Mouse (Mus musculus): Measurements from ENCODE around the gene B430218F22Rik. TPM values are rescaled to one million over a fixed set of nuclear protein-coding genes. Genes with fewer than 3 reads are reported as not detected.
A peak's percentile ranks its signal among the peaks of the same experiment; 100 is the strongest.

The B430218F22Rik gene
- total and polyA plus RNA-seq, 2 experiments from 2014 or later = 1.1 TPM; not detected in 1

GRCm38 (mm10) chr13:118403544-118403943 is 17.1 kb downstream of the B430218F22Rik start:
- Histone ChIP-seq H3K36me3 (replicated peaks; ENCODE audit: control insufficient read depth, insufficient read depth, low read length) (no peaks in the 10 kb centered on the region), H3K4me2 (ENCODE audit: low read depth, low read length) (no peak overlapping the region), H3K9me3 (replicated peaks; ENCODE audit: control insufficient read depth, low read length) (no peaks in the 10 kb centered on the region), H3K27ac (ENCODE audit: low read depth) (no peak overlapping the region), H3K4me3 (ENCODE audit: low read depth, low read length) (no peak overlapping the region), H3K4me1 (ENCODE audit: control insufficient read depth, insufficient read depth) (no peaks in the 10 kb centered on the region), H3K9ac (replicated peaks; ENCODE audit: low read depth, low read length) (no peak overlapping the region), H3K27me3 (ENCODE audit: control insufficient read depth, insufficient read depth, low read length) (no peaks in the 10 kb centered on the region)
- ATAC-seq (ENCODE audit: insufficient read depth, low read depth) (no peak), DNase-seq (ENCODE audit: low spot score) (peak; percentile 40)
- TF ChIP-seq CTCF (IDR thresholded peaks at IDR 0.05; ENCODE audit: low read depth) (peak; percentile 62), EP300 (IDR thresholded peaks at IDR 0.05; ENCODE audit: low read depth) (no peak)

- 70% methylated on average over 6 of the region's 6 CpGs for WGBS
- H3K27me3 ChIP-seq (ENCODE audit: control insufficient read depth, insufficient read depth, low read length) = no peaks in the 10 kb centered on the region
- no peaks in the 10 kb centered on the region for H3K4me1 ChIP-seq (ENCODE audit: control insufficient read depth, insufficient read depth)
- no peaks in the 10 kb centered on the region for H3K9me3 ChIP-seq (replicated peaks; ENCODE audit: control insufficient read depth, low read length)
- DNase-seq (ENCODE audit: low spot score) (no peak), ATAC-seq (ENCODE audit: insufficient read depth, low read depth) (no peak)
- H3K36me3 ChIP-seq (replicated peaks; ENCODE audit: control insufficient read depth, insufficient read depth, low read length) = no peaks in the 10 kb centered on the region
- H3K27ac ChIP-seq (ENCODE audit: low read depth) = no peak overlapping the region
- no peak overlapping the region for H3K4me2 ChIP-seq (ENCODE audit: low read depth, low read length)
- no peak overlapping the region for H3K9ac ChIP-seq (replicated peaks; ENCODE audit: low read depth, low read length)
- H3K4me3 ChIP-seq (ENCODE audit: low read depth, low read length) = no peak overlapping the region
- TF ChIP-seq CTCF (IDR thresholded peaks at IDR 0.05; ENCODE audit: low read depth) (no peak), EP300 (IDR thresholded peaks at IDR 0.05; ENCODE audit: low read depth) (no peak)
Measured at GRCm38 (mm10) chr13:118411297-118411992, 25.0 kb downstream of the B430218F22Rik start.

GRCm38 (mm10) chr13:118418163-118418562 is 31.7 kb downstream of the B430218F22Rik start:
- Histone ChIP-seq H3K27me3 (ENCODE audit: control insufficient read depth, insufficient read depth, low read length) (no peaks in the 10 kb centered on the region), H3K27ac (ENCODE audit: low read depth) (no peak overlapping the region), H3K4me3 (ENCODE audit: low read depth, low read length) (no peak overlapping the region), H3K4me1 (ENCODE audit: control insufficient read depth, insufficient read depth) (no peaks in the 10 kb centered on the region), H3K9ac (replicated peaks; ENCODE audit: low read depth, low read length) (no peak overlapping the region), H3K4me2 (ENCODE audit: low read depth, low read length) (no peak overlapping the region), H3K9me3 (replicated peaks; ENCODE audit: control insufficient read depth, low read length) (no peaks in the 10 kb centered on the region), H3K36me3 (replicated peaks; ENCODE audit: control insufficient read depth, insufficient read depth, low read length) (no peaks in the 10 kb centered on the region)
- WGBS = 65% methylated on average over 4 of the region's 4 CpGs
- no peak for DNase-seq (ENCODE audit: low spot score)
- no peak for ATAC-seq (ENCODE audit: insufficient read depth, low read depth)
- TF ChIP-seq EP300 (IDR thresholded peaks at IDR 0.05; ENCODE audit: low read depth) = no peak
- TF ChIP-seq CTCF (IDR thresholded peaks at IDR 0.05; ENCODE audit: low read depth) = no peak

GRCm38 (mm10) chr13:118420408-118420807 is 34.0 kb downstream of the B430218F22Rik start:
- Histone ChIP-seq H3K36me3 (replicated peaks; ENCODE audit: control insufficient read depth, insufficient read depth, low read length) (no peaks in the 10 kb centered on the region), H3K4me3 (ENCODE audit: low read depth, low read length) (no peak overlapping the region), H3K4me2 (ENCODE audit: low read depth, low read length) (no peak overlapping the region), H3K9me3 (replicated peaks; ENCODE audit: control insufficient read depth, low read length) (no peaks in the 10 kb centered on the region), H3K9ac (replicated peaks; ENCODE audit: low read depth, low read length) (no peak overlapping the region), H3K27me3 (ENCODE audit: control insufficient read depth, insufficient read depth, low read length) (no peaks in the 10 kb centered on the region), H3K4me1 (ENCODE audit: control insufficient read depth, insufficient read depth) (no peaks in the 10 kb centered on the region), H3K27ac (ENCODE audit: low read depth) (no peak overlapping the region)
- ATAC-seq (ENCODE audit: insufficient read depth, low read depth) (no peak), DNase-seq (ENCODE audit: low spot score) (no peak)
- no peak for TF ChIP-seq EP300 (IDR thresholded peaks at IDR 0.05; ENCODE audit: low read depth)
- TF ChIP-seq CTCF (IDR thresholded peaks at IDR 0.05; ENCODE audit: low read depth) = no peak
- 75% methylated on average over 1 of the region's 1 CpGs for WGBS

- Histone ChIP-seq H3K36me3 (replicated peaks; ENCODE audit: control insufficient read depth, insufficient read depth, low read length) (no peaks in the 10 kb centered on the region), H3K4me1 (ENCODE audit: control insufficient read depth, insufficient read depth) (no peaks in the 10 kb centered on the region), H3K4me3 (ENCODE audit: low read depth, low read length) (no peak overlapping the region), H3K27me3 (ENCODE audit: control insufficient read depth, insufficient read depth, low read length) (no peaks in the 10 kb centered on the region), H3K27ac (ENCODE audit: low read depth) (no peak overlapping the region), H3K9ac (replicated peaks; ENCODE audit: low read depth, low read length) (no peak overlapping the region), H3K4me2 (ENCODE audit: low read depth, low read length) (no peak overlapping the region), H3K9me3 (replicated peaks; ENCODE audit: control insufficient read depth, low read length) (no peaks in the 10 kb centered on the region)
- no peak for ATAC-seq (ENCODE audit: insufficient read depth, low read depth)
- WGBS = 59% methylated on average over 1 of the region's 1 CpGs
- DNase-seq (ENCODE audit: low spot score) = no peak
- TF ChIP-seq CTCF (IDR thresholded peaks at IDR 0.05; ENCODE audit: low read depth) = no peak
- TF ChIP-seq EP300 (IDR thresholded peaks at IDR 0.05; ENCODE audit: low read depth) = no peak
Measured at GRCm38 (mm10) chr13:118420847-118421246, 34.4 kb downstream of the B430218F22Rik start.

Other genes starting within 250 kb of the B430218F22Rik start
- 32.8 and 36.1 TPM in 2 replicates for gene Mrps30, start 622 bp downstream of the B430218F22Rik start, total RNA-seq (2014; rRNA removed; ENCODE audit: low replicate concordance)
- 34.7 and 36.2 TPM in 2 replicates for gene Mrps30, start 622 bp downstream of the B430218F22Rik start, polyA plus RNA-seq (2015; fragmentation: Nextera tagmentation; extraction: Ambion mirVana)

All from heart, postnatal 0 days (tissue).